Mouse (Mus musculus) limb, embryonic 13.5 days (tissue): ENCODE measurements around the gene Mrnip. TPM values are rescaled to one million over a fixed set of nuclear protein-coding genes. Genes with fewer than 3 reads are reported as not detected.

Experiments
- ATAC-seq: fragments of 200-750 bp; cut with Nextera tagmentation; 2 replicates; pipeline ENCODE4 v1.8.0; 2017; ENCODE audit warnings: low read depth, moderate number of reproducible peaks, moderate TSS enrichment; ENCODE audit not compliant: low FRiP score
- H3K27ac ChIP-seq: fragments of 300-500 bp; sonication (generic); 2 replicates; pipeline ENCODE4 v1.5.1; 2015; ENCODE audit warnings: inconsistent platforms, mild to moderate bottlenecking, moderate library complexity
- H3K27me3 ChIP-seq: fragments of 300-500 bp; sonication (generic); 2 replicates; pipeline ENCODE4 v1.6.1; 2015; ENCODE audit warnings: mild to moderate bottlenecking, inconsistent platforms
- H3K36me3 ChIP-seq: fragments of 300-500 bp; sonication (generic); 2 replicates; pipeline ENCODE4 v1.6.1; 2015; ENCODE audit warnings: inconsistent platforms, mild to moderate bottlenecking, moderate library complexity
- H3K4me1 ChIP-seq: fragments of 300-500 bp; sonication (generic); 2 replicates; pipeline ENCODE4 v1.6.1; 2015; ENCODE audit warnings: inconsistent platforms
- H3K4me2 ChIP-seq: fragments of 300-500 bp; sonication (generic); replicated peaks from 2 replicates; pipeline ENCODE4 v1.6.1; 2015; ENCODE audit warnings: inconsistent platforms, mild to moderate bottlenecking, moderate library complexity
- H3K4me3 ChIP-seq: fragments of 300-500 bp; sonication (generic); 2 replicates; pipeline ENCODE4 v1.5.1; 2015; ENCODE audit warnings: moderate library complexity, mild to moderate bottlenecking, inconsistent platforms
- H3K9ac ChIP-seq: fragments of 300-500 bp; sonication (generic); 2 replicates; pipeline ENCODE4 v1.6.1; 2015; ENCODE audit warnings: mild to moderate bottlenecking, inconsistent platforms
- H3K9me3 ChIP-seq: fragments of 300-500 bp; sonication (generic); 2 replicates; pipeline ENCODE4 v1.6.1; 2016; ENCODE audit warnings: inconsistent platforms
- WGBS: fragments of 180-500 bp; shearing (Covaris S2); methylation state at CpG from one replicate; pipeline ENCODE4 v1.1.7; 2015; 5-methylcytosine and 5-hydroxymethylcytosine counted together
- polyA plus RNA-seq: library from polyadenylated mRNA; unstranded; fragments of >200 nt; fragmentation: Nextera tagmentation; extraction: Ambion mirVana; gene quantifications from 2 replicates; pipeline ENCODE4 v1.2.1, GENCODE M21; 2015

Mrnip gene
- polyA plus RNA-seq, 1 experiment from 2014 or later, result 18.0 TPM

- ATAC-seq, result no peak
- H3K4me2 ChIP-seq, result no peak overlapping the region
- H3K4me1 ChIP-seq, result no peaks in the 10 kb centered on the region
These were observed 26.2 kb upstream of the Mrnip start for GRCm38 (mm10) chr11:50147958-50148476.

GRCm38 (mm10) chr11:50149200-50149599 is 25.0 kb upstream of the Mrnip start:
- H3K9ac ChIP-seq, result no peak overlapping the region
- no peak for ATAC-seq
- no peaks in the 10 kb centered on the region for H3K27me3 ChIP-seq
- H3K9me3 ChIP-seq, result no peaks in the 10 kb centered on the region
- no peak overlapping the region for H3K4me2 ChIP-seq
- no peak overlapping the region for H3K4me3 ChIP-seq
- peaks cover 95% of the 10 kb centered on the region for H3K36me3 ChIP-seq
- no peak overlapping the region for H3K27ac ChIP-seq
- WGBS, result 87% methylated on average over 7 of the region's 7 CpGs
- H3K4me1 ChIP-seq, result no peaks in the 10 kb centered on the region

More at GRCm38 (mm10) chr11:50147958-50148476, 26.2 kb upstream of the Mrnip start:
- Histone ChIP-seq H3K27ac (no peak overlapping the region), H3K27me3 (no peaks in the 10 kb centered on the region), H3K9ac (no peak overlapping the region), H3K9me3 (no peaks in the 10 kb centered on the region), H3K4me3 (no peak overlapping the region), H3K36me3 (peaks cover 95% of the 10 kb centered on the region)
- 92% methylated on average over 11 of the region's 11 CpGs for WGBS

GRCm38 (mm10) chr11:50149603-50150150 is 24.6 kb upstream of the Mrnip start:
- H3K4me1 ChIP-seq, result no peaks in the 10 kb centered on the region
- no peak overlapping the region for H3K27ac ChIP-seq
- no peak overlapping the region for H3K4me2 ChIP-seq
- H3K9ac ChIP-seq, result no peak overlapping the region
- ATAC-seq, result no peak
- H3K27me3 ChIP-seq, result no peaks in the 10 kb centered on the region
- H3K4me3 ChIP-seq, result no peak overlapping the region
- no peaks in the 10 kb centered on the region for H3K9me3 ChIP-seq
- WGBS, result 89% methylated on average over 9 of the region's 9 CpGs
- H3K36me3 ChIP-seq, result peaks cover 99% of the 10 kb centered on the region

GRCm38 (mm10) chr11:50151374-50151773 is 22.9 kb upstream of the Mrnip start:
- no peak overlapping the region for H3K4me2 ChIP-seq
- no peaks in the 10 kb centered on the region for H3K4me1 ChIP-seq
- no peak overlapping the region for H3K27ac ChIP-seq
- no peaks in the 10 kb centered on the region for H3K27me3 ChIP-seq
- no peak overlapping the region for H3K9ac ChIP-seq
- no peak for ATAC-seq
- H3K4me3 ChIP-seq, result no peak overlapping the region
- H3K36me3 ChIP-seq, result peaks cover 98% of the 10 kb centered on the region
- 90% methylated on average over 3 of the region's 3 CpGs for WGBS
- H3K9me3 ChIP-seq, result no peaks in the 10 kb centered on the region

GRCm38 (mm10) chr11:50154166-50154565 is 20.1 kb upstream of the Mrnip start:
- Histone ChIP-seq H3K4me2 (no peak overlapping the region), H3K9ac (no peak overlapping the region), H3K27ac (no peak overlapping the region), H3K4me1 (no peaks in the 10 kb centered on the region), H3K36me3 (peaks cover 99% of the 10 kb centered on the region), H3K27me3 (no peaks in the 10 kb centered on the region), H3K9me3 (no peaks in the 10 kb centered on the region), H3K4me3 (no peak overlapping the region)
- no peak for ATAC-seq
- WGBS, result 71% methylated on average over 9 of the region's 9 CpGs

- Histone ChIP-seq H3K9ac (no peak overlapping the region), H3K4me1 (no peaks in the 10 kb centered on the region), H3K27ac (no peak overlapping the region; the same call in 1 of the 2 replicates), H3K27me3 (no peaks in the 10 kb centered on the region), H3K4me2 (no peak overlapping the region), H3K9me3 (no peaks in the 10 kb centered on the region), H3K4me3 (no peak overlapping the region), H3K36me3 (peaks cover 99% of the 10 kb centered on the region)
- 87% methylated on average over 12 of the region's 12 CpGs for WGBS
- ATAC-seq, result no peak
These were observed 19.3 kb upstream of the Mrnip start for GRCm38 (mm10) chr11:50154777-50155520.

- no peaks in the 10 kb centered on the region for H3K9me3 ChIP-seq
These were observed 18.5 kb upstream of the Mrnip start for GRCm38 (mm10) chr11:50155785-50156184.

GRCm38 (mm10) chr11:50156725-50157258 is 17.5 kb upstream of the Mrnip start:
- 93% methylated on average over 16 of the region's 16 CpGs for WGBS
- no peak for ATAC-seq
- Histone ChIP-seq H3K27ac (no peak overlapping the region), H3K9me3 (no peaks in the 10 kb centered on the region), H3K4me3 (no peak overlapping the region), H3K4me2 (no peak overlapping the region), H3K27me3 (no peaks in the 10 kb centered on the region), H3K4me1 (no peaks in the 10 kb centered on the region), H3K36me3 (peaks cover 99% of the 10 kb centered on the region), H3K9ac (no peak overlapping the region)

More at GRCm38 (mm10) chr11:50155785-50156184, 18.5 kb upstream of the Mrnip start:
- Histone ChIP-seq H3K27ac (no peak overlapping the region), H3K4me2 (no peak overlapping the region), H3K9ac (no peak overlapping the region), H3K27me3 (no peaks in the 10 kb centered on the region), H3K36me3 (peaks cover 99% of the 10 kb centered on the region), H3K4me1 (no peaks in the 10 kb centered on the region), H3K4me3 (no peak overlapping the region)
- 95% methylated on average over 2 of the region's 2 CpGs for WGBS
- ATAC-seq, result no peak

- no peaks in the 10 kb centered on the region for H3K27me3 ChIP-seq
- peaks cover 99% of the 10 kb centered on the region for H3K36me3 ChIP-seq
These were observed 15.9 kb upstream of the Mrnip start for GRCm38 (mm10) chr11:50158346-50158745.

GRCm38 (mm10) chr11:50159347-50159746 is 14.9 kb upstream of the Mrnip start:
- H3K4me1 ChIP-seq, result no peaks in the 10 kb centered on the region
- H3K4me3 ChIP-seq, result no peak overlapping the region
- H3K9me3 ChIP-seq, result no peaks in the 10 kb centered on the region
- 86% methylated on average over 4 of the region's 4 CpGs for WGBS
- no peak for ATAC-seq
- H3K27me3 ChIP-seq, result no peaks in the 10 kb centered on the region
- H3K36me3 ChIP-seq, result peaks cover 99% of the 10 kb centered on the region
- no peak overlapping the region for H3K27ac ChIP-seq
- no peak overlapping the region for H3K9ac ChIP-seq
- no peak overlapping the region for H3K4me2 ChIP-seq

More at GRCm38 (mm10) chr11:50158346-50158745, 15.9 kb upstream of the Mrnip start:
- Histone ChIP-seq H3K9ac (no peak overlapping the region), H3K4me1 (no peaks in the 10 kb centered on the region), H3K27ac (no peak overlapping the region), H3K4me2 (no peak overlapping the region), H3K4me3 (no peak overlapping the region), H3K9me3 (no peaks in the 10 kb centered on the region)
- ATAC-seq, result no peak
- 94% methylated on average over 7 of the region's 7 CpGs for WGBS

- H3K9me3 ChIP-seq, result no peaks in the 10 kb centered on the region
- 64% methylated on average over 10 of the region's 10 CpGs for WGBS
- no peaks in the 10 kb centered on the region for H3K27me3 ChIP-seq
- no peak overlapping the region for H3K27ac ChIP-seq
- H3K4me3 ChIP-seq, result no peak overlapping the region
- H3K36me3 ChIP-seq, result peaks cover 94% of the 10 kb centered on the region
- H3K9ac ChIP-seq, result no peak overlapping the region
- no peaks in the 10 kb centered on the region for H3K4me1 ChIP-seq
- ATAC-seq, result no peak; the same call in 1 of the 2 replicates
- no peak overlapping the region for H3K4me2 ChIP-seq
These were observed 12.5 kb upstream of the Mrnip start for GRCm38 (mm10) chr11:50161578-50162304.
